Mouse (Mus musculus) stomach, embryonic 14.5 days (tissue): ENCODE measurements around the gene 6820408C15Rik. TPM values are rescaled to one million over a fixed set of nuclear protein-coding genes. Genes with fewer than 3 reads are reported as not detected.

Source experiments
- ATAC-seq: fragments of 200-750 bp; cut with Nextera tagmentation; 2 replicates; pipeline ENCODE4 v1.8.0; 2017; ENCODE audit warnings: low read depth, moderate TSS enrichment; ENCODE audit not compliant: insufficient number of reproducible peaks, insufficient read depth, low FRiP score
- H3K27ac ChIP-seq: fragments of 300-500 bp; sonication (generic); 2 replicates; pipeline ENCODE4 v1.5.1; 2014; ENCODE audit warnings: mild to moderate bottlenecking, low read length, moderate library complexity, mixed read lengths
- H3K27me3 ChIP-seq: fragments of 300-500 bp; sonication (generic); 2 replicates; pipeline ENCODE4 v1.6.1; 2014; ENCODE audit warnings: low read length, control low read depth, mixed read lengths; ENCODE audit not compliant: control insufficient read depth, insufficient read depth
- H3K36me3 ChIP-seq: fragments of 300-500 bp; sonication (generic); 2 replicates; pipeline ENCODE4 v1.6.1; 2014; ENCODE audit warnings: mild to moderate bottlenecking, control low read depth, low read length, moderate library complexity, mixed read lengths; ENCODE audit not compliant: control insufficient read depth, insufficient read depth
- H3K4me1 ChIP-seq: fragments of 300-500 bp; sonication (generic); 2 replicates; pipeline ENCODE4 v1.6.1; 2014; ENCODE audit warnings: low read length, control low read depth, mixed read lengths; ENCODE audit not compliant: control insufficient read depth, insufficient read depth
- H3K4me2 ChIP-seq: fragments of 300-500 bp; sonication (generic); replicated peaks from 2 replicates; pipeline ENCODE4 v1.6.1; 2014; ENCODE audit warnings: low read depth, low read length, control low read depth
- H3K4me3 ChIP-seq: fragments of 300-500 bp; sonication (generic); 2 replicates; pipeline ENCODE4 v1.5.1; 2014; ENCODE audit warnings: low read depth, low read length, control low read depth
- H3K9ac ChIP-seq: fragments of 300-500 bp; sonication (generic); replicated peaks from 2 replicates; pipeline ENCODE4 v1.6.1; 2014; ENCODE audit warnings: low read depth, mild to moderate bottlenecking, control low read depth, low read length, moderate library complexity, mixed read lengths
- H3K9me3 ChIP-seq: fragments of 300-500 bp; sonication (generic); 2 replicates; pipeline ENCODE4 v1.6.1; 2016; ENCODE audit warnings: low read depth, low read length, control low read depth; ENCODE audit not compliant: control insufficient read depth
- WGBS: fragments of 180-500 bp; shearing (Covaris S2); extraction: QIAGEN DNeasy Blood & Tissue Kit; methylation state at CpG from one replicate; pipeline ENCODE4 v1.1.7; 2014; 5-methylcytosine and 5-hydroxymethylcytosine counted together
- polyA plus RNA-seq: library from polyadenylated mRNA; unstranded; fragments of >200 nt; fragmentation: Nextera tagmentation; extraction: Ambion mirVana; gene quantifications from 2 replicates; pipeline ENCODE4 v1.2.1, GENCODE M21; 2014

6820408C15Rik gene
- polyA plus RNA-seq, 1 experiment from 2014 or later, result 0.33 TPM

DNA sequence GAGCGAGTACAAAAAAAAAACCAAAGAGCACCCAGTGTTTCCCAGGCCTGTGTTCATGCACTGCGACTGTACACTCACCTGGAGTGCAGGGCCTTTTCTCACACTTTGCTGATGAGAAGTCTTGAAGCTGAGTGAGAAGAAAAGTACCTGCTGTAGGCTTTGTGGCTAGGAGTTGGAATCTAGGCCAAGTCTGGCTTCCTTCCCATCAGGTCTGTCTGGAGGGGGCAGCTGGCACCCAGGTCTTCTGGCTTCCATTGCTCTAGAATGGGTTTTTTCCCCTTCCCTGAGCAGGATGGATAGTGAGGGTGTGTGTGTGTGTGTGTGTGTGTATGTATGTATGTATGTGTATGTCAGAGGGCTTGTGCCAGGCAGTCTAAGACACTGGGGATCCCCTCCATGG, 24.4 kb downstream of the 6820408C15Rik start:
- Histone ChIP-seq H3K4me1 (0 out of 2 replicates have a peak, but pooled peaks cover 5% of the 10 kb centered on the region), H3K4me2 (no peak overlapping the region), H3K9ac (no peak overlapping the region), H3K27me3 (no peaks in the 10 kb centered on the region), H3K27ac (no peak overlapping the region), H3K36me3 (no peaks in the 10 kb centered on the region), H3K4me3 (no peak overlapping the region), H3K9me3 (no peaks in the 10 kb centered on the region)
- WGBS, result 68% methylated on average over 2 of the region's 2 CpGs
- no peak for ATAC-seq

DNA sequence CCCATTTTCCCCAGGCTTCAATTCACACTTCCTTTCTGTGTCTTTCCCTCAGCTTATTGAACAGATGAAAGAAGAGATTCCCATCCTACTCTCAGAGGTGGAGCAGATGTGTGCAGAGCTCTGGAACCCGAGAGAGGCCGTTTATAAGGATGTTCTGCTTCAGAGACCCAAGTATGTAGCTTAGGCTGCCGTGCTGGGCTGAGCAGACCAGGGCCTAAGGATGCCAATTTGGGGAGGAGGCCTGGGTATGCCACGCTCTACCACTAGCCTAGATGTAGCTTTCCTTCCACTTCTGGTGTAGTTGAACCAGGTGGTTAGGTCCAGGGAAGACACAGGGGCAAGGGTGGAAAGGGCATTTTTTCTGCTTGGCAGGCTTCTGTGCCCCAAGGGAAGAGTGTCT, 26.9 kb downstream of the 6820408C15Rik start:
- H3K27ac ChIP-seq, result no peak overlapping the region
- H3K27me3 ChIP-seq, result no peaks in the 10 kb centered on the region
- no peak overlapping the region for H3K9ac ChIP-seq
- 0 out of 2 replicates have a peak, but pooled peaks cover under 1% of the 10 kb centered on the region for H3K4me1 ChIP-seq
- H3K4me2 ChIP-seq, result no peak overlapping the region
- no peak overlapping the region for H3K4me3 ChIP-seq
- no peaks in the 10 kb centered on the region for H3K36me3 ChIP-seq
- WGBS, result 86% methylated on average over 4 of the region's 4 CpGs
- H3K9me3 ChIP-seq, result no peaks in the 10 kb centered on the region
- no peak for ATAC-seq

DNA sequence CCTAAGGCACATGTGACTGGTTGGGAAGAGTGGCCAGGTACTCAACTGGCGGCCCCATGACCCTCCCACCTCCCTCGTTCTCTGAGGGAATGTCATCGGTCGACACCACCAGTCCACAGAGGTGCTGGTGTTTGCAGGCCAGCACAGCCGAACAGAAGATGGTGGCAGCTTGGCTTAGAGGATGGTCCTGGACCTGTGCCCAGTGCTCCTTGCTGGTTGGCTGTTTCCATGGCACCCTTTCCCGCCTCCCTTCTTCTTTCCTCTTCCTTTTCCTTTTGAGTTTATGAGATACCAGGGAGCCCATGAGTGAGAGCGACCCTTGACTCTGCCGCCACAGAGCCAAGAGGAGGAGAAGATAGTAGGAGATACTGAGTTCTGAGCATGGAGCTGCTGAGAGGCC, 27.9 kb downstream of the 6820408C15Rik start:
- Histone ChIP-seq H3K4me3 (no peak overlapping the region), H3K9ac (no peak overlapping the region), H3K4me2 (no peak overlapping the region), H3K9me3 (no peaks in the 10 kb centered on the region), H3K4me1 (peaks cover 4% of the 10 kb centered on the region; the same call in 1 of the 2 replicates), H3K27ac (no peak overlapping the region), H3K36me3 (no peaks in the 10 kb centered on the region), H3K27me3 (no peaks in the 10 kb centered on the region)
- 89% methylated on average over 8 of the region's 8 CpGs for WGBS
- no peak for ATAC-seq

DNA sequence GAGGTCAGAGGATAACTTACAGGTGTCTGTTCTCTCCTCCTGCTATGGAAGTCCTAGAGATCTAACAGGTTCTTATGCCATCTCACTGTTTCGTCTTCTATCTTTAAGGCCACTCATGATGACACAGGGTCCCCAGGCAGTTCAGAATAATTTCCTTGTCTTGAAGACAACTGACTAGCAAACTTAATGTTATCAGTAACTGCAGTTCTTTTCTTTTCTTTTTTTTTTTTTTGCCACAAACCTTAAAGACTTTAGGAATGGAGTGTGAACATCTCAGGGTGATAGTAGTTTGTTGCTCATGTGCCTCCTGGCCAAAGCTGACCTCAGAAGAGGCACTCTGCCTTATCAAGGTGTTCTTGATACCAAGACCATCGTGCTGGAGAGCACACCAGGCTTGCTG, 31.3 kb downstream of the 6820408C15Rik start:
- 66% methylated on average over 2 of the region's 2 CpGs for WGBS
- Histone ChIP-seq H3K4me2 (no peak overlapping the region), H3K27me3 (no peaks in the 10 kb centered on the region), H3K9ac (no peak overlapping the region), H3K4me1 (peaks cover 4% of the 10 kb centered on the region; the same call in 1 of the 2 replicates), H3K4me3 (no peak overlapping the region), H3K27ac (no peak overlapping the region), H3K9me3 (no peaks in the 10 kb centered on the region), H3K36me3 (no peaks in the 10 kb centered on the region)
- no peak for ATAC-seq

DNA sequence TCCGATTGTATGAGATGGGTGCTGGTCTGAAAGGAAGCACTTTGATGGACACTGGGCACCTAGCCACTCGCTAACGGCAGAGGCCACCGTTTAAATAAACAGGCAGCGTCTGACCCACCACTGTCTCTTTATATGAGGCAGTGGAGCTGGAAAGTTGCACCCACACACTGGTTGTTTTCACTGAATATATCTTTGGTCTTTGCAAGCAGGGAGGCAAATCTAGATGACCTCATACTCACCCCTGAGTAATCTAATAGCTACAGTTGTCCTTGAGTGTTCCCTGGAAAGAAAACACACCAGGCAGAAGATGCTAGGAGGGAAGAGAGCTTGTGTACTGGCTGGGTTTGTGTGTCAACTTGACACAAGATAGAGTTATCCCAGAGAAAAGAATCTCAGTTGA, 32.1 kb downstream of the 6820408C15Rik start:
- H3K9me3 ChIP-seq, result no peaks in the 10 kb centered on the region

DNA sequence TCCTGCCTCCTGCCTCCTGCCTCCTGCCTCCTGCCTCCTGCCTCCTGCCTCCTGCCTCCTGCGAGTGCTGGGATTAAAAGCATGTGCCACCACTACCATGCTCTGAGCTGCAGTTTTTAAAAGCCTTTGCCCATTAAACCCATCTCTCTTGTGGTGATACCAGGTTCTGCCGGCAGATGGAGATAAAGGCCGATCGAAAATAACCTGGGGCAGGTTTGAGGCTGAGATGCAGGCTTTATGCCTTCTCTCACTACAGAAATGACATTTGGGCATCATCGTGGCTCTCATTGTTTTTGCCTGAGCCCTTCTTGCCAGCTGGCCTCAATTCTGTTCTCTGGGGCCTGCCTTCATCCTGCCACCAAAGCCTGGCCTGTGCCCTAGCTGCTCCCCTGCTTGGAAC, 34.9 kb downstream of the 6820408C15Rik start:
- under 1% methylated on average over 5 of the region's 5 CpGs for WGBS
- Histone ChIP-seq H3K9me3 (no peaks in the 10 kb centered on the region), H3K4me3 (no peak overlapping the region), H3K36me3 (no peaks in the 10 kb centered on the region), H3K4me1 (peaks cover 4% of the 10 kb centered on the region; the same call in 1 of the 2 replicates), H3K4me2 (no peak overlapping the region), H3K27me3 (no peaks in the 10 kb centered on the region), H3K9ac (no peak overlapping the region), H3K27ac (no peak overlapping the region)
- ATAC-seq, result no peak

More for the DNA sequence above, 32.1 kb downstream of the 6820408C15Rik start:
- 26% methylated on average over 5 of the region's 5 CpGs for WGBS
- Histone ChIP-seq H3K27me3 (no peaks in the 10 kb centered on the region), H3K4me1 (peaks cover 4% of the 10 kb centered on the region; the same call in 1 of the 2 replicates), H3K36me3 (no peaks in the 10 kb centered on the region), H3K4me3 (no peak overlapping the region), H3K9ac (no peak overlapping the region), H3K27ac (no peak overlapping the region), H3K4me2 (no peak overlapping the region)
- no peak for ATAC-seq

DNA sequence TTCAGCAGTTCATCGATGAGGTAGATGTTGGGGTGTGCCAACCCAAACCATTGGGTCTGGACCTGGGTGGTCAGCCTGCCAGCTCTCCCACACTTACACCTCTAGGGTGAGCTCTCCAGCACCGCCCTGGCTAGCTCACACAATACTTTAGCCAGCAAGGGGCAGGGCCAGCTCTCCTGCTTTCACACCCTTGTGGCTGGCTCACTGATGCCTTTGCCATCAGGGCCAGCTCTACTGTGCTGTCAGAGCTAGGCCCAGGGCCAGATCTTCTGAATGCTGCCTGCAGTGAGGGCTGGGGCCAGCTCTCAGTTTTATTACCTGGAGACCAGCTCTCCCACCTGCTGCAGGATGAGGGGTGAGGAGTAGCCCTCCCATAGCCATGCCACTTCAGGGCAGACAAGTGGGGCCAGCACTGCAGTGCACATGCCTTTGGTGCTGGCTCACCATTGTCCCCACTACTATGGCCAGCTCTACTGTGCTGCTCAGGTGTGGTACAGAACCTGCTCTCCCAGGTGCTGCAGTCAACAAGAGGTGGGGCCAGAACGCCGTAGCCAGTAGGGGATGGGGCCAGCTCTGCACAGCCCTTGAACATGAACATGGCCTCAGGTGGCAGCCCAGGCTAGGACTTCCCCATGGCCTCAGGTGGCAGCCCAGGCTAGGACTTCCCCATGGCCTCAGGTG, 36.9 kb downstream of the 6820408C15Rik start:
- Histone ChIP-seq H3K9ac (no peak overlapping the region), H3K4me3 (no peak overlapping the region), H3K4me1 (peaks cover 4% of the 10 kb centered on the region; the same call in 1 of the 2 replicates), H3K27me3 (no peaks in the 10 kb centered on the region), H3K27ac (no peak overlapping the region), H3K36me3 (no peaks in the 10 kb centered on the region), H3K4me2 (no peak overlapping the region), H3K9me3 (no peaks in the 10 kb centered on the region)
- ATAC-seq, result peak; percentile 46; the same call in 1 of the 2 replicates
- WGBS, result 63% methylated on average over 4 of the region's 4 CpGs

DNA sequence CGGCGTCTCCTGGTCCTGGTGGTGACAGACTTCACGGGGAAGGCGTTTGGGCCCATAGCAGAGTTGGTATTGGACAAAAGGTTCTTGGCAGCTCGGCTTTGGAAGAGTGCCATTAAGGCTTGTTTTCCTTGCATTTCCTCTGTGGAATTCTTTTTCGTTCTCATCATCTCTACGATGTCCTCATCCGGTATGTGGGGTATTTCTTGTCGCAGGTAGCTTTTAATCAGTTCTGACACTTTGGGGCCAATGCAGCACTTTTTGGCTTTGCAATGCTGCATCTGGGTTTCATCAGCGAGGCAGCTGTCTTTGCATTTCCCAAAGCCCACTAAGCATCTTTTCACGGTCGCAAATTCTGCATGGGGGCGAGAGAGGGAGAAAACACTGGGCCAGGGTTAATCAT, 43.9 kb downstream of the 6820408C15Rik start:
- ATAC-seq, result no peak
- Histone ChIP-seq H3K27me3 (no peaks in the 10 kb centered on the region), H3K4me3 (no peak overlapping the region), H3K27ac (no peak overlapping the region), H3K4me2 (no peak overlapping the region), H3K4me1 (no peaks in the 10 kb centered on the region), H3K9ac (no peak overlapping the region), H3K9me3 (no peaks in the 10 kb centered on the region), H3K36me3 (no peaks in the 10 kb centered on the region)
- WGBS, result 48% methylated on average over 13 of the region's 13 CpGs
